Mouse (Mus musculus): ENCODE measurements around the gene Rab11fip5.

Rab11fip5 gene

GRCm38 (mm10) chr6:85314064-85314798 is 60.2 kb downstream of the Rab11fip5 start:
- DNase-seq (ENCODE audit: low spot score in 2 of 2) = no peak

- no peak for DNase-seq (ENCODE audit: low spot score in 2 of 2)
Observed at GRCm38 (mm10) chr6:85307894-85308293, 66.5 kb downstream of the Rab11fip5 start.

DNA sequence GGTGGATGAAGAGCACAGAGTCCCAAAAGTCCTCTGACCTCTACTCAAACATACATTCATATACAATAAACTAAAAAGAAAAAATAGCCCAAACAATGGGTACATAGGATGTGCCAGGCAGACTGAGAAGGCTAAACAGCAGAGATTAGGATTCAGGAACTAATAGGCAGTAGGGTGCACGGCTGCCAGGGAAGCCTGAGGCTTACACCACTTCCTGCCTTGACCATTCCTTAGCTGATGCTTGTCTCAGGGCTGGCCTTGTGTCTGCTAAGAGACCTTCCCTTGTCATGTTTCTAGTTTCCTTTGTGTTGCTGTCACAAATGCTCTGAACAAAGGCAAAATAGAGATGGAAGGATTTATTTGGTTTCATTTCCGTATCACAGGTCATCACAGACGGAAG is 68.1 kb downstream of the Rab11fip5 start:
- no peak for DNase-seq (ENCODE audit: low spot score in 2 of 2)

GRCm38 (mm10) chr6:85305826-85306225 is 68.6 kb downstream of the Rab11fip5 start:
- DNase-seq (ENCODE audit: low spot score in 2 of 2) = no peak

DNA sequence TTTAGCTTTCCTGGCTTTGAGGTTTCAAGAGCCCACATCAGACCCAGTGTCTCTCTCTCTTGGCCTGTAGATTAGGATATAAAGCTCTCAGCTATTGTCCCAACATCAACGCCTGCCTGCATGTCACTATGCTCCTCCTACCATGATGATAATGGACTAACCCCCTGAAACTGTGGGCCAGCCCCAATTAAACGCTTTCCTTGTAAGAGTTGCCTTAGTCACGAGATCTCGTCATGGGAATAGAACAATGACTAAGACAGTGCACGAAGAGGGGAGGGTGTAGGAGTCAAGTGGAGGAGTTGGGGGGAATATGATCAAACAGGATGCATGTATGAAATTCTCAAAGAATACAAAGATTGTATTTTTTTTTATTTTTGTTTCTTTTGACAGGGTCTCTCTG is 69.5 kb downstream of the Rab11fip5 start:
- no peak for DNase-seq (ENCODE audit: low spot score in 2 of 2)

DNA sequence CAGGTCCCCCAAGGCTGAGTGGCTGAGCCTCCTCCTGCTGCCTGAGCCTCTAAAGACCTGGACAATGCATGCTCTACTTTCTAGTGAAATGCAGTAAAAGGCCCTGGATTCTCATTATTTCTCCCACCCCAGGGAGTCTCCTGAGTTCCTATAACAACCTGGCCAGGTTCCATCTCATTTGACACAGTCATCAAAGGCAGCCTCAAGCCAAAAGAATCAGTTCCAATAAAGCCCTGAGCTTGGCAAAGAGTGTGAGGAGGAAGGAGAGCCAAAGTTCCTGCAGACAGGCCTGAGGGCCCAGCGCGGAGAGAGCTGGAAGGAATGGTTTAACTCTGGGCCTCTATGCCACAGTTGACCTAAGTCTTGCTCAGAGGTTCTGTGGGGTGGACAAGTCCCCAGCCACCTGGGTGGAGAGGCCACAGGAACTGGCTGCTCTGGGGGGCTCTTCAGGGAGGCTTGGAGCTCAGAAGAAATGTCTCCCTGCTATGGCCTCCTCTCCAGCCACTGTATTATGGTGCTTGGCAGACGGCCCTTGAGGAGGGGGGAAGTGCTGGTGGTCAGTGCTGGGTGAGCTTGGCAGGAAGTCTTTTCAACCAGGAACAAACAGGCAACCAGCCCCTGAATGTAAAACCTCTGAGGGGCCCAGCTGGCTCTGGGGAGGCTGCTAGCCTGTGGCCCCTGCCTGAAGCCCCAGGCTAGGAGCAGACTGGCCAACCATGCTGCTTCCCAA is 71.9 kb downstream of the Rab11fip5 start:
- DNase-seq (ENCODE audit: low spot score in 2 of 2) = peak; percentile 50 to 71

- no peak for DNase-seq (ENCODE audit: low spot score in 2 of 2)
Observed at GRCm38 (mm10) chr6:85295384-85296167, 78.9 kb downstream of the Rab11fip5 start.

DNA sequence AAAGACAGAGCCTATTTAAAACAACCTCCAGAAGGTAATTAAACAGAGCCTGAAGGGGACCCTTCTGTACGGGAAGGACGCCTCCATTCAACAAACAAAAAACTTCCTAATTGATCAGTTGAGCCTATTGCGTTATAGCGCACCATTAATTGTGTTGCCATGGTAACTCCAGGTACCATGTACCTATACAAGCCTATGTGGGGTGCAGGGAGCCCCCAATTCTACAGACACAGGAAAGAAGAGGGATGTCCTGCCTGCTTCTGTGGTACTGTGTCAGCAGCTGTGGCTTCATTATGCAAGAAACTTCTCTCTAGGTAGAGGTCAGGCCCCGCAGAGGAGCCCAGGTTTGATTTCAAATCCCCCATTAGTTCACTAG is 80.4 kb downstream of the Rab11fip5 start:
- DNase-seq (ENCODE audit: low spot score in 2 of 2) = no peak

GRCm38 (mm10) chr6:85293255-85294003 is 81.0 kb downstream of the Rab11fip5 start:
- DNase-seq (ENCODE audit: low spot score in 2 of 2) = no peak

DNA sequence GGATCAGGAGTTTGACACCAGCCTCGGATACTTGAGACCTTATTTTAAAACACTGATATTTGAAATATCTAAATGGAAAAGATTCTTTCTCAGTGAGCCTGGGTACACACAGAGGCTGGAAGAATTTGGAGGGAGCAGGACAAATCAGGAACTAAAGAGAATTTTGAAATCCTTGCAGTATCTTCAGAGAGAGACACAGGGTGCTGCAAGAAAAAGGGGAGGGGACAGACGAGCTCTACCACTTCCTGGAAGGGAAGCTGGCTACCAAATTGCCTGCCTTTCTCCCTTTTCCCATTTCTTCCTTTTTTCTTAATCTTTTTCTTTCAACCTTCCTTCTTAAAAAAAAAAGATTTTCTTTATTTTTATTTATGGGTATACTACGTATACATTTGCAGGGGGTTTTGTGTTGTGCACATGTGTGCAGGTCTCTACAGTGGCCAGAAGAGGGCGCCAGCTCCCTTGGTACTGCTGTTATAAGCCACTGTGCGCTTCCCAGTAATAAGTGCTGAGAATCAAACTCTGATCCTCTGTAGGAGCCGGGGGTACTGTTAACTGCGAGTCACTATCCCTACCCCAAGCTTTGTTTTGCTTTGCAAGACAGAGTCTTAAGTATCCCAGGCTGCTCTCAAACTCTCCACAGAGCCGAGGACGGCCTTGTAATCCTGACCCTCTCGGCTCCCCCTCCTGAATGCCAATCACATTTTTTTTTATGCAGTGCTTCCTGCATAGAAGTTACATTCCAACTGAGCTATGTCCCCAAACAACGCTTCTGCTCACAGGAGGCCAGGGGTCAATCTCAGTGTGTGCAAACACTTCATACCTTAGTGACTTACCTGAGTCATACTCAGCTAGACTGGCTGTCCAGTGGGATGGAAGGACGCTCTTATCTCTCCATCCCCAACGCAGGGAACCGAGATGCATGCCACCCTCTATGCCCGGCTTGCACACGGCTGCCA is 83.3 kb downstream of the Rab11fip5 start:
- DNase-seq (ENCODE audit: low spot score in 2 of 2) = no peak

GRCm38 (mm10) chr6:85288193-85288857 is 86.1 kb downstream of the Rab11fip5 start:
- no peak for DNase-seq (ENCODE audit: low spot score in 2 of 2)

- no peak for DNase-seq (ENCODE audit: low spot score in 2 of 2)
Observed at GRCm38 (mm10) chr6:85286283-85287047, 88.0 kb downstream of the Rab11fip5 start.
